Mouse (Mus musculus) heart, postnatal 0 days (tissue): ENCODE results near the gene Mfap3.
A peak's percentile ranks its signal among the peaks of the same experiment; 100 is the strongest.

Source experiments
- CTCF ChIP-seq: IDR thresholded peaks from 2 replicates; pipeline ENCODE4 v1.5.1; 2016; ENCODE audit warnings: antibody characterized with exemption, control low read depth, low read depth
- EP300 ChIP-seq: IDR thresholded peaks from 2 replicates; pipeline ENCODE4 v1.6.1; 2016; ENCODE audit warnings: antibody characterized with exemption, low read depth

DNA sequence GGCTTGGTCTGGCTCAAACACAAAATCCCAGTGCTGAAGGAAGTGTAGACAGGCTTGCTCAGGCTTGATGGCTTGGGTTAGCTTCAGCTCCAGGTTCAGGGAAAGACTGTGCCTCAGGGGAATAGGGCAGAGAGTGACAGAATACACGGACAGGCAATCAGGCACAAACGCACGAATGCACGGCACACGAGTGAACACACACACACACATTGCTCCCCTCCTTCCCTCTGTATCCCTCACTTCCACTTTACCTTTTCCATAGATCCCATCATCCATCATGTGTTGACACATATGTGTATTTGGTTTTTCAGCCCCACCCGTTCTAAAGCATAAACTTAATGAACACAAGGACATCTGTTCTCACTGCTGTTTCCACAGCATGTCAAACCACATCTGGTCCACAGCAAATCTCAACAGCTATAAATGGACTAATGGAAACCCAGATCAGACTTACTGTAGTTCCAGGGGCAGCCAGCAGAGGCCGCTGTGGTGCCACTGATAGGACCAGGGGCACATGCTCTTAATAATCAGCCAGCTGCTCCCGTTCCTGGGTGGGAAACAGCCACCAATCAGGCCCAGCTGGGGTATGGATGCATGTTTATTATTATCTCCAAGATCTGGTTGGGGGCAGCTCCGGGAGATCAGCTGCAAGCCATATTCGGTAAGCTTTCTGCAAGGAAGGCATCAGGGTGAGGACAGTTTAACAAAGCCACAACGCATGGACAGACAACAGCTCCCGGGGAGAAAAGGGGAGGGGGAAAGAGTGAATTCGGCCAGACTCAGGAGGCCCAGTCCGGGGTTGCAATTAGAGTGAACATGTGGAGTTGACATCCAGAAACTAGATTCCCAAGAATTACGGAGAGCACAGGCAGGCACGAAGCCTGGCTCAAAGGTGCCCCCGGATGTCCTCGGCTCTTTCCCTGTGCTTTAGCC, 30.4 kb downstream of the Mfap3 start:
- TF ChIP-seq EP300 = no peak
- peak; percentile 97 for TF ChIP-seq CTCF
